Mouse (Mus musculus) intestine, postnatal 0 days (tissue): ENCODE measurements around the gene Prkci. TPM values are rescaled to one million over a fixed set of nuclear protein-coding genes. Genes with fewer than 3 reads are reported as not detected.

Experiments used
- ATAC-seq: fragments of 200-750 bp; cut with Nextera tagmentation; 2 replicates; pipeline ENCODE4 v1.8.0; 2017; ENCODE audit warnings: mild to moderate bottlenecking, moderate TSS enrichment, moderate library complexity
- H3K27ac ChIP-seq: fragments of 300-500 bp; sonication (generic); 2 replicates; pipeline ENCODE4 v1.5.1; 2014; ENCODE audit warnings: mild to moderate bottlenecking, low read depth, low read length, moderate library complexity
- H3K27me3 ChIP-seq: fragments of 300-500 bp; sonication (generic); replicated peaks from 2 replicates; pipeline ENCODE4 v1.6.1; 2014; ENCODE audit warnings: low read length, mixed read lengths; ENCODE audit not compliant: control insufficient read depth, insufficient read depth
- H3K36me3 ChIP-seq: fragments of 300-500 bp; sonication (generic); 2 replicates; pipeline ENCODE4 v1.6.1; 2014; ENCODE audit warnings: mild to moderate bottlenecking, moderate library complexity; ENCODE audit not compliant: control insufficient read depth, insufficient read depth
- H3K4me1 ChIP-seq: fragments of 300-500 bp; sonication (generic); replicated peaks from 2 replicates; pipeline ENCODE4 v1.6.1; 2014; ENCODE audit warnings: antibody characterized with exemption, low read length, mixed read lengths; ENCODE audit not compliant: control insufficient read depth, insufficient read depth
- H3K4me2 ChIP-seq: fragments of 300-500 bp; sonication (generic); replicated peaks from 2 replicates; pipeline ENCODE4 v1.6.1; 2014; ENCODE audit warnings: low read depth, mild to moderate bottlenecking, moderate library complexity
- H3K4me3 ChIP-seq: fragments of 300-500 bp; sonication (generic); 2 replicates; pipeline ENCODE4 v1.5.1; 2014; ENCODE audit warnings: low read depth, low read length
- H3K9ac ChIP-seq: fragments of 300-500 bp; sonication (generic); 2 replicates; pipeline ENCODE4 v1.6.1; 2014; ENCODE audit warnings: mild to moderate bottlenecking, low read depth, low read length
- H3K9me3 ChIP-seq: fragments of 300-500 bp; sonication (generic); 2 replicates; pipeline ENCODE4 v1.6.1; 2016; ENCODE audit warnings: mixed run types; ENCODE audit not compliant: control insufficient read depth
- CTCF ChIP-seq: sonication (generic); IDR thresholded peaks from 2 replicates; pipeline ENCODE4 v1.5.1; 2016; ENCODE audit warnings: low read depth, mild to moderate bottlenecking, control low read depth, antibody characterized with exemption, moderate library complexity
- WGBS: fragments of 180-500 bp; shearing (Covaris S2); extraction: QIAGEN DNeasy Blood & Tissue Kit; methylation state at CpG from one replicate; pipeline ENCODE4 v1.1.7; 2014; 5-methylcytosine and 5-hydroxymethylcytosine counted together
- microRNA-seq: library from miRNA; unstranded; fragments of <30 nt; microRNA quantifications from one replicate; pipeline ENCODE4, GENCODE M21; 2016
- polyA plus RNA-seq: library from polyadenylated mRNA; unstranded; fragments of >200 nt; fragmentation: Nextera tagmentation; extraction: Ambion mirVana; gene quantifications from 2 replicates; pipeline ENCODE4 v1.2.1, GENCODE M21; 2015

Prkci gene
- polyA plus RNA-seq, 1 experiment from 2014 or later = 14.5 TPM

DNA sequence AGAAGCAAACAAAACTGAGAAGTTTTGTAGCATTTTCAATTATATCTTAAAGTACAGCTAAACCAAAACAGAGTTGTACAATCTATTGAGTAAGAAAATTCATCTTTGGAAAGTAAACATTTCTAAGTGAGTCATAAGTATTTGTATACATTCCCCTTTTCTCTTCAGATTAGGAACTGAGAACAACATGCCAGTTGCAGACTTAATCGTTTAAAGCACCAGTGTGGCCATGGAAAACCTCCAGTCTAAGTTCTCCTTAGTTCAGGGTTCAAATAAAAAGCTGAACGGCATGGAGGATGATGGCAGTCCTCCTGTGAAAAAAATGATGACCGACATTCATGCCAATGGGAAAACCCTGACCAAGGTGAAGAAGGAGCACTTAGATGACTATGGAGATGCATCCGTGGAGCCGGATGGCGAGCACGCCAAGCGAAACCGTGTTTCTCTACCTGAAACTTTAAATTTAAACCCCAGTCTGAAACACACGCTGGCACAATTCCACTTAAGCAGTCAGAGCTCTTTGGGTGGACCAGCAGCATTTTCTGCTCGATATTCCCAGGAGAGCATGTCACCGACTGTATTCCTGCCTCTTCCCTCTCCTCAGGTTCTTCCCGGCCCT is 101.7 kb downstream of the Prkci start:
- Histone ChIP-seq H3K9ac (no peak overlapping the region), H3K4me3 (no peak overlapping the region), H3K9me3 (no peaks in the 10 kb centered on the region), H3K27me3 (no peaks in the 10 kb centered on the region), H3K27ac (no peak overlapping the region), H3K4me2 (peak overlapping the region; percentile 40), H3K36me3 (peaks cover 7% of the 10 kb centered on the region; the same call in 1 of the 2 replicates), H3K4me1 (peaks cover 23% of the 10 kb centered on the region)
- 82% methylated on average over 13 of the region's 13 CpGs for WGBS
- no peak for ATAC-seq
- TF ChIP-seq CTCF = no peak

DNA sequence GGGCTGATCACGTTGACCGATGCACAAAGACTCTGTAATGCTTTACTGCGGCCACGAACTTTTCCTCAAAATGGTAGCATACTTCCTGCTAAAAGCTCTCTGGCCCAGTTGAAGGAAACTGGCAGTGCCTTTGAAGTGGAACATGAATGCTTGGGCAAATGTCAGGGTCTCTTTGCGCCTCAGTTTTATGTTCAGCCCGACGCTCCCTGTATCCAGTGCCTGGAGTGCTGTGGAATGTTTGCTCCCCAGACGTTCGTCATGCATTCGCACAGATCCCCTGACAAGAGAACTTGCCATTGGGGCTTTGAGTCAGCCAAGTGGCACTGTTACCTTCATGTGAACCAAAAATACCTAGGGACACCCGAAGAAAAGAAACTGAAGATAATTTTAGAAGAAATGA is 102.4 kb downstream of the Prkci start:
- TF ChIP-seq CTCF = no peak
- H3K9ac ChIP-seq = no peak overlapping the region
- H3K4me2 ChIP-seq = peak overlapping the region; percentile 40
- WGBS = 71% methylated on average over 11 of the region's 11 CpGs
- H3K27me3 ChIP-seq = no peaks in the 10 kb centered on the region
- no peak overlapping the region for H3K27ac ChIP-seq
- peaks cover 23% of the 10 kb centered on the region for H3K4me1 ChIP-seq
- H3K4me3 ChIP-seq = no peak overlapping the region
- ATAC-seq = no peak
- no peaks in the 10 kb centered on the region for H3K9me3 ChIP-seq
- peaks cover 7% of the 10 kb centered on the region; the same call in 1 of the 2 replicates for H3K36me3 ChIP-seq

DNA sequence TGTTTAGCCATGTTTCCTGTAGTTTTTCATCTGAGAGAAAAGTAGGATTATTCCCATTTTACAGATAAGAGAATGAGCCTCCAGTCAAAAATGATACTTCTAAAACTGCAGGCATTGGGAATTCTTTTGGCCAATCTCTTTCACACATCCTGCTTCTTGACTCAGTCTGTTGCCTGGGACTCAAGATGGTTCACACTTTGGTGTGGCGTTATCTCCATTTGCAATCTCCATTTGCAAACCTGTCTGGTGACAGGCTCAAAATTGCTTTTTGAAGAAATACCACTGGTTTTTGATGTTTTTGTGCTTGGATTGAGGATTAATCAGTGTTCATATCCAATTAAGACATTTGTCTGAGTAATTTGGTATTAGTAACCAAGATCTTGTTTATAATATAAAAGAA is 103.0 kb downstream of the Prkci start:
- peaks cover 20% of the 10 kb centered on the region for H3K4me1 ChIP-seq
- H3K9ac ChIP-seq = no peak overlapping the region
- no peak overlapping the region for H3K4me3 ChIP-seq
- ATAC-seq = no peak
- WGBS = 95% methylated on average over 1 of the region's 1 CpGs
- H3K36me3 ChIP-seq = peaks cover 7% of the 10 kb centered on the region; the same call in 1 of the 2 replicates
- H3K27ac ChIP-seq = no peak overlapping the region
- no peak for TF ChIP-seq CTCF
- H3K4me2 ChIP-seq = peak overlapping the region; percentile 40
- H3K27me3 ChIP-seq = no peaks in the 10 kb centered on the region
- H3K9me3 ChIP-seq = no peaks in the 10 kb centered on the region

DNA sequence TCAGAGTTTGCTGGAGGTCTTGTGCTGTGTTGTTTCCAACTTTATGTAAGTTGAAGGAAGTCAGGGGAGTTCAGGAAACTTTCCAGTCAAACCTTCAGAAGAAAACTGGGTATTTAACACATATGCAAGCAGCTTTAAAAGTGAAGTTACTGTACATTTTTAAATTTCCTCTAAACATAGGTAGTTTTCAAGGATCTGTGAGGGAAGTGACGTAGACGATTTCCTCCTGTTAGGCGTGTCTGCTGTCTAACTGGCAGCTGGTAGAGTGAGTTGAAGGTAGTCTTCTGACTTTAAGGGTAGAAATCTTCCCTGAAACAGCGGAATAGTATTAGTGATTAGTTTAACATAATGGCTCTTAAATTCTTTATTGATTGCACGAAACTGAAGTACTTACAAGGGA is 104.5 kb downstream of the Prkci start:
- 58% methylated on average over 5 of the region's 5 CpGs for WGBS
- H3K4me1 ChIP-seq = peaks cover 20% of the 10 kb centered on the region
- H3K4me2 ChIP-seq = peak overlapping the region; percentile 50
- no peaks in the 10 kb centered on the region for H3K27me3 ChIP-seq
- peaks cover 7% of the 10 kb centered on the region; the same call in 1 of the 2 replicates for H3K36me3 ChIP-seq
- no peak overlapping the region for H3K4me3 ChIP-seq
- H3K9me3 ChIP-seq = no peaks in the 10 kb centered on the region
- ATAC-seq = no peak
- no peak overlapping the region for H3K27ac ChIP-seq
- no peak for TF ChIP-seq CTCF
- no peak overlapping the region for H3K9ac ChIP-seq

DNA sequence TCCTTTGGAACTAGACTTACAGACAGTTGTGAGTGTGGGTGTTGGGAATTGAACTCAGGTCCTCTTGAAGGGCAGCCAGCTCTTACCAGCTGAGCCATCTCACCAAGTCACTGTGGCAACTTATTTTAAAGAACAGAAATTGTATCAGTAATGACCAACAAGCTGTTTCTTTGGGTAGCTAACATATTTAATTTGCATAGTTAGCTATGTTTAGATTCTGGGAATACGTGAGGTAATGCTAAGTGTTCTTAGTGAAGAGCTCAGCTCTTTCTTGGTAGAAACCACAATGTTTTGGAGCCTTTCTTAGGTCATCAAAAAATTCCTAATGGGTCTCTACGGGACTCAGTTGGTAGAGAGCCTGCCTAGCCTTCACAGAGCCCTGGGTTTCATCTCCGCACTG is 105.3 kb downstream of the Prkci start:
- WGBS = 91% methylated on average over 3 of the region's 3 CpGs
- no peak for TF ChIP-seq CTCF
- Histone ChIP-seq H3K27me3 (no peaks in the 10 kb centered on the region), H3K4me1 (peaks cover 20% of the 10 kb centered on the region), H3K36me3 (peaks cover 7% of the 10 kb centered on the region; the same call in 1 of the 2 replicates), H3K4me3 (no peak overlapping the region), H3K27ac (no peak overlapping the region), H3K4me2 (no peak overlapping the region), H3K9ac (no peak overlapping the region), H3K9me3 (no peaks in the 10 kb centered on the region)
- ATAC-seq = no peak

Small RNA genes lying within 50 kb of the gene (microRNA-seq; reads per million reads assigned to microRNA genes)
- 1.1 reads per million for gene Mir7008

Other genes starting within 250 kb of the Prkci start
- not detected in 2 replicates for gene Samd7, start 249.5 kb upstream of the Prkci start, polyA plus RNA-seq
- gene Sec62, start 202.9 kb upstream of the Prkci start, polyA plus RNA-seq = 111 TPM in 2 replicates
- 12.8 and 14.4 TPM in 2 replicates for gene Gpr160, start 139.8 kb upstream of the Prkci start, polyA plus RNA-seq
- gene Phc3, start 26.3 kb upstream of the Prkci start, polyA plus RNA-seq = 3.5 and 3.8 TPM in 2 replicates
- gene Skil, start 99.3 kb downstream of the Prkci start, polyA plus RNA-seq = 19.1 and 22.1 TPM in 2 replicates
- 0.92 and 1.1 TPM in 2 replicates for gene Cldn11, start 154.2 kb downstream of the Prkci start, polyA plus RNA-seq